Mouse (Mus musculus) retina, adult 2 months (tissue): ENCODE measurements around the gene Sit1.
A peak's percentile ranks its signal among the peaks of the same experiment; 100 is the strongest.
"Not testable (repeated sequence)": the region's sequence is repeated elsewhere in the genome, so short reads cannot be mapped to it uniquely, and the experiment has no call there.

Experiments
- DNase-seq: peaks from one replicate; pipeline ENCODE4 v3.0.0-alpha.2; 2012; ENCODE audit warnings: low read depth, low spot score

Sit1 gene

DNA sequence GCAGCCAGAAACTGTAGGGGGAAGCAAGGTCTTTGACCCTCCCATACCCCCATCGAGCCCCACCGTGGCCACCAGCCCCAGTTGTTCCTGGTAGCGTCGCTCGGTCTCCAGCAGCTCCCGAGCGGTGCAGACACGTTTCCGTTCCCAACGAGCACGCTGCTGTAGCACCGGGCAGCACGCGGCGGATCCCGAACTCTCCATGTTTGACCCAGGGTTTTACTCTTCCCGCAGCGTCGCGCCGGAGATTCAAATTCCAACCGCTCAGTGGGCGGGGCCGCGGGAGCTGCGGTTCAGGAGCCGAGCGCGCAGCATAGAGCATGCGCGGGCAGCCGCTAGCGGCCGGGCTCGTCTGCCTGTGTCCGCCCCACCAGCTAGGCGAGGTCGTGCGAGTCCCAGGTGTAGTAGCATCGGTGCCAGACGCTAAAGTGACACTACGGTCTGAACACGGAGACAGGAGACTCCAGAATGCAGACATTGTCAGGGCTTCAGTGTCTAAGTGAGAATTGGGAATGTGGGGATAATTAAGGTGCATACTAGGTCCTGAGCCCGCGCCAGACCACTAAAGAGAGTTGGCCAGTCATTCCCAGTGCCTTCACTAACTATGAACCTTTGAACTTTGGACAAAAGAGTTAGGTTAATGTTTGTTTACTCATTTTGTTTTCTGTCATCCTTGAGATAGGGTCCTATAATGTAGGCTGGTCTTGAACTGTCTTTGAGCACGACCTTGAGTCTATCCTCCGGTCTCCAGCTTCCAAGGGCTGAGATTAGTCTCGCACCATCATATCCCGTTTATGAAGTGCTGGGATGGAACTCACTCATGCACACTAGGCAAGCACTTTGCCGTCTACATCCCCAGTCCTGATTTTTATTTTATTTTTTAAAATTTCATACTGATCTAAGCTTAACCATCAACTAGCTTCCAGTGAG, 16.1 kb upstream of the Sit1 start, which contains the start of gene Arhgef39:
Gene Arhgef39 (minus strand): TSS at position 289 of the 927 bp plus-strand sequence.
- DNase-seq = no peak

DNA sequence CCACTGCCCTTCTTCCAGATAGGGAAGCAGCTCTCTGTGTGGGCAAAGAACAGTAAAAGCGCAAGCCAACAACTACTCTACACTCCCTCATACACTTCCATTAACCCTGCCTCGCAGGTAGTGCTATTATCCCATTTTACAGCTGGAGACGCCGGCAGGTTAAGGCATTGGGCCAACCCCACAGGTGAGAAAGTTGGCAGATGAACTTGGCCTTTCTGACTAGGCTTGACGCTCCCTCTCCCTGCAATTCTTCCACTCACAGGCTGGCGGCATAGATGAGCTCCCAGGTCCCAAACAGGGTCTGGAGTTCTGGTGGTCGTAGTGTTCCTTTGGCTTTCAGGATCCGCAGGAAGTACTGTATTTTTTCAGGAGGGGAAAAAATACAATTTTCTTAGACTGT, 15.4 kb upstream of the Sit1 start:
- DNase-seq = no peak

DNA sequence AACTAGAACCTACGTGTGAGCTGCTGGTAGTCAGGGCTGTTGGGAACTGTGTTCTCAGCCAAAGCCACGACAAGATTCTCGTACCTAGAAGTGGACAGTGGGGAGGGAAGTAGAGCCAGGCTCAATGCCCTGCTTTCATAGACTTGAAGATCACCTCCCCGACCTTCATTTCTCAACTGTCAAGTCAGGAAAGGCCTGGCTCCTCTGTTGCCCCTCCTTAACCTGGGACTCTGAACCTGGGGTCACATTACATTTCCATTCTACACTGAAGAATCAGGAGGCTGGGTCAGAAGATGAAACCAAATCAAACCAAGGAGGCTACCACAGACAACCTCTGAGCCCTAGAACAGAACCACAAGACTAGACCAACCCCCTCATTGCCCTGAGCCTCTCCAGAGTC, 14.4 kb upstream of the Sit1 start:
- no peak for DNase-seq

DNA sequence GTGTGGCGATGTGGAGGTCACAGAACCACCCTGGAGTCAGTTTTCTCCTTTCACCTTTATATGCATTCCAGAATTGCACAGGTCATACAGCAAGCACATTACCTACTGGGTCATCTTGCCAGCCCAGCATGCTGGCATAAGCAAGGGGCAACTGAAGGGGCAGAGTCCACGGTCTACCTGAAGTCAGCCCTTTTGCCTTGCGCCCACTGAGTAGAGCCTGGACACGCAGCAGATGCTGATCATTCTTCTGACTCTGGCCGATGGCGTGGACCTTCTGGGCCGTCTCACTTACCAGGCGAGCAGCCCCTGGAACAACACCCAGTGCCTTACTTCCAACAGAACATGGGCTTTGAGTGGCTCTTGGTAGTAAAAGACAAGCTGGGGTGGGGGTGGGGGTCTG, 13.9 kb upstream of the Sit1 start:
- no peak for DNase-seq

DNA sequence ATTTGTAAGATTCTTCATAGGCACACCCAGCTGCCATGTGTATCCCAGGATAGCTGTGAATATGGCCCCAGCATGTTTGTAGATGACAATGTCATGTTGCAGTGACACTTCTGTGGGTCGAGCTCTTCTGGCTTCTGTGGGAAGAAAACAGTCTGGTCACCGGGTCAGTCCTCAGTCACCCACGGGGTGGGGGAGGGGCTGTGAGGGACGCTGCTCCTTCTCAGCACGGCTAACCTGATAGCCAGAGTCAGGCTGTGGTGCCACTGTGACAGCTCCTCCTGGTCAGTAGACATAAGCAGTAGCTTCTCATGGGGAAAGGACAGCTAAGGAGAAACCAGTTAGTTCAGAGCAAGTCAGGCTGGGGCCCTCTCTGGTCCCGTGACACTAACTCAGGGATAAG, 13.1 kb upstream of the Sit1 start:
- DNase-seq = no peak

DNA sequence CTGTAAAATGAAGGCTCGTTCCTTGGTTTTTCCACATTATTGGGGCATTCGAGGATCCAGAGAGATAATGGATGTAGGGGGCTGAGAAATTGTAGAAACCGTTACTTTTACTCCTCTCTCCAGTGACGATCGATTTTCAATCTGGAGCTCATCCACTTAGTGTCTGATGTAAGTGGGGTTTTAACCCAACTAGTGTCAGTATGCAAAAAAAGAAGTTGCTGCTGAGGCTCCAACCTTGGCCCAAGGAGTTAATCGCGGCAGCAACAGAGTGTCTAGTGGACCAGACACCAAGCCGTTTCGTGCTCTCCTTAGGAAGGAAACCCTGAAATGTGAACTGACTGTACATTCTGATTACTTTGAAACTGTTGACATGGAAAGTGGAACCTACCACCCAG, 10.3 kb upstream of the Sit1 start:
- no peak for DNase-seq

DNA sequence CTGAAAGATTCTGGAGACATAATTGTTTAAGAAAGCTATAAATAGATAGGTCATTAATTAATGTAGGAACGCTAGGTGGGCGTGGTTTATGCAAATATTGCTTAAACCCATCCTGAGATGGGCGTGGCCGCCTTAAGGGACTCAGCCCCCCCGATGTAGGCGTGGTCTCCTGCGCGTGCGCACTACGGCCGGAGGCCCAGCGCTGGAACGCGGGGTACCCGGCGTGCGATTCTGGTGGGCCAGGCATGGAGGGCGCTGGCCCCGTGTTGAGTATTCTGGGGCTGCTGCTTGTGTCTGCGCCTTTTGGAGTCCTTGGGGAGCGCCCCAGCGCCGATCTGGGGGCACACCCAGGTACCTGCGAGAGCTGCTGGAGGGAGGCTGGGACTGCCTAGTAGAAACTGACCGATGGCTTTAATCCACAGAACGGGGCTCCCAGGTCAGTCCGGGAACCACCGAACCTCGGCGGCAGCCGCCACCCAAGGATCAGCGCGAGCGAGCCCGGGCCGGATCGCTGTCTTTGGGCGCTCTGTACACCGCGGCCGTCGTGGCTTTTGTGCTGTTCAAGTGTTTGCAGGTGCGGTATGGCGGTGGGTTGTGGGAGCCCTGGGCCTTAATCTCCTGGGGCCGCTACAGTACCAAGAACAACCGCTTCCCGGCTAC, 9.8 kb upstream of the Sit1 start:
- DNase-seq = peak; percentile 94

DNA sequence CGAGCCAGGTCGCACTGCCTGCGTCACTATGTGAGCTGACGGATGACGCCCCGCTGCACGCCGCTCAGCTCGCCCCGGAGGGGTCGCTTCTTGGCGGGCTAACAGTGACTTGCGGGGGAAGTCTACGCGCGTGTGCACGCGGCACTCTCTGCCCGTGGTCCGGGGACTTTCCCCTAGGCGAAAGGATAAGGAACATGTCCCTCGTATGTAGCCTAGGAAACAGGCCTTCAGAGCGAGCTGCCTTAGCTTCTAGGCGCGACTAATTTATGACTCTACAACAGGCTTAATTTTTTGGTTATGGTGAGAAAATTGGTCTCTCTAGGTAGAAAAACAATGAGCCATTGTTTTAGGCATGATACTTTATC, 9.3 kb upstream of the Sit1 start, which contains the start of gene Ccdc107:
Gene Ccdc107 (plus strand): TSS at position 80 of the 365 bp plus-strand sequence.
- peak; percentile 90 for DNase-seq

DNA sequence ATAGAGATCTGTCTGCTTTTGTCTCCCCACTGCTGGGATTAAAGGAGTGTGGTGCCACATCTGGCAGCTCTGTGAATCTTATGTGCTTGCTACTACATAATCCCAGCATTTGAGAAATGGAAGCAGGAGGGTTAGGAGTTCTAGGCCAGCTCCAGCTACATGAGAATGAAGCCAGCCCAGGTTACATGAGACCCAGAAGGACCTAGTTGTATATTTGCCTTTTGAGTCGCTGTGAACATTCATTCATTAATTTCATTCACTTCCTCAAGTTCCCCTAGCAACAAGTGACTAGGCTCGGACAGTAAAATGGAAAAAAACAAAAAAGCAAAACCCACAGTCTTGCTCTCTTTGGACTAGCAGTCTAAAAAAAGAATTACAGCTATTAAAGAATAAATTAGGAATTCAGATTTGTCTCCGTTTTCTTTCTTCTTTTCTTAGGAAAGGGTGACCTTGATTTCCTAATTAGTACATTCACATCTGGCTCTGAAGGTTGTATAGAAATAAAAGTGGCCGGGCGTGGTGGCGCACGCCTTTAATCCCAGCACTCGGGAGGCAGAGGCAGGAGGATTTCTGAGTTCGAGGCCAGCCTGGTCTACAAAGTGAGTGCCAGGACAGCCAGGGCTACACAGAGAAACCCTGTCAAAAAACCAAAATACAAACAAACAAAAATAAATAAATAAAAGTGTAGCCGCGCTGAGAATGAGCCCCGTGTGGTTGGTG, 8.7 kb upstream of the Sit1 start:
- no peak for DNase-seq

DNA sequence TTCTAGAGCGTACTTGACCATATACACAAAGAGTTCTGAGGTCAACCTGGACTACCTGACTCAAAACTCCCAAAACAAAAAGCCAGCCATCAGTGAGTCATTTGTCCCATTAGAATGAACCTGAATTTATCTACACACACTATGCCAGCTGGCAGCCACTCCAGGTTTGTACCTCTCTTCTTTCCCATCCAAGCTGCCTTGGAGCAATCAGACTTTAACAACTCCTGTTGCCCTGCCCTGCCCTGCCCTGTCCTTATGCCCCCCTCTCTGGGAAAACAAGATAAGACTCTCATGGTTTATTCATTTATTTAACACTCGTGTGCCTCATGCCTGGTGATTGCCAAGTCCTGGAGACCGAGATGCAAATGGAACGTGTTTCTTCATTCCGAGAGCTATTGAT, 7.3 kb upstream of the Sit1 start:
- no peak for DNase-seq

DNA sequence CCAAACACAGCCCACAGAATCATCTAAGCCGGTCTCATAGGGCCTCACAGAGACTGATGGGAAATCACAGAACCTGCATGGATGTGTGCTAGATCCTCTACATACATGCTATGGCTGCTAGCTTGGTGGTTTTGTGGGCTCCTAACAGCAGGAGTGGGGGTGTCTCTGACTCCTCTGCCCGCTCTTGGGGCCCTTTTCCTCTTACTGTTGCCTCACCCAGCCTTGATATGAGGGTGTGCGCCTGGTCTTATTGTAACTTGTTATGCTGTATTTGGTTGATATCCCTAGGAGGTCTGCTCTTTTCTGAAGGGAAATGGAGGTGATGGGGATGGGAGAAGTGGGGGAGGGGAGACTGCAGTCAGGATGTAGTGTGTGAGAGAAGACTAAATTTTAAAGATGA, 6.1 kb upstream of the Sit1 start:
- DNase-seq = no peak

DNA sequence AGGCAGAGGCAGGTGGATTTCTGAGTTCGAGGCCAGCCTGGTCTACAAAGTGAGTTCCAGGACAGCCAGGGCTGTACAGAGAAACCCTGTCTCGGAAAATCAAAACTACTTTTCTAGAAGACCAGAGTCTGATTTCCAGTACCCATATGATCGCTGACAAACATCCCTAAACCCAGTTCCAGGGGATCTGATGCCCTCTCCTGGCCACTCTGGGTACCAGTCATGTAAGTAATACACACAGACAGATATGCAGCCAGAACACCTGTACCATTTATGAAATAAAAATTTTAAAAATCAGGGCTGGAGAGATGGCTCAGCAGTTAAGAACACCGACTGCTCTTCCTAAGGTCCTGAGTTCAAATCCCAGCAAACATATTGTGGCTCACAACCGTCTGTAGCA, 2.1 kb upstream of the Sit1 start:
- DNase-seq = not testable (repeated sequence)

DNA sequence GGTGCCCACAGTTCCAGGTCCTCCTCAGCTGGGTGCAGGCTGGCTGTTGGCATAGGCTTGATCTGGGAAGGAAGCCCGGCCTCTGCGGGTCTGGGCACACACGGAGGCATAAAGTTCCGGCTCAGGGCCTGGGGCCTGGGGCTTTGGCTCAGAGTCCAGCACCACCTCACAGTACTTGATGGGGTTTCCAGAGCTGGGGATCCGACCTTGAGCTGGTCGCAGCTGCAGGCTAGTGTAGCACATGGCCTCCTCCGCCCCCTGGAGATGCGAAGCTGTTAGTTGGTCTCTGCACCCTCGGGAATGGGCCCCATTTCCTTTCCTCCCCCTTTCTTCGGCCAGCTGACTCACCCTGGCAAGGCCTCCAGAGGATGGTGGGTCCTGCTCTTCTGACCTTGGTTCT, 943 bp downstream of the Sit1 start:
- DNase-seq = no peak

DNA sequence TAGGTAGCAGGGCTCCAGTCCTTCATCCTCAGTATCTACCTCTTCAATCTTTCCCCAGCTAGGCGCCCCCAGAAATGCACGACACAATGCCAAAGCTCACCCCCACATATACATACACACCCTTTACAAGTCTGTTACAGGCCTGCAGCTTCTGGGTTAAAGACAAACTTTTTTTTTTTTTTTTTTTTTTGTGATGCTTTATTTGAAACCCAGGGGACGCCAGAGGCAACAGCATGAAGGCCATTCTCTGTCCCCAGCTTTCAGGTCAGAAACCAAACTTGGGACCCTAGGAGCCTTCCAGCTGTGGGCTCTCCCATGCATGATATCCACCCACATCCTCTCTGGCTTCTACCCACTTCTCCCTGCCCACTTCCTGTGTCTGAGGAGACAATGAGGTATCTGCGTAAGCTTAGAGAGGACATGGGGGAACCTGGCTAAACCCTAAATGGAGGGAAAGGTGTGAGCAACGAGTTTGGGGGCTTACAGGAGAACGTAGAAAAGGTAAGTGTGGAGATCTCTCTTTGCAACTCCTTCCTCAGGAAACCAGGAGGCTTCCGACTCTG, 1.6 kb downstream of the Sit1 start:
- no peak for DNase-seq

DNA sequence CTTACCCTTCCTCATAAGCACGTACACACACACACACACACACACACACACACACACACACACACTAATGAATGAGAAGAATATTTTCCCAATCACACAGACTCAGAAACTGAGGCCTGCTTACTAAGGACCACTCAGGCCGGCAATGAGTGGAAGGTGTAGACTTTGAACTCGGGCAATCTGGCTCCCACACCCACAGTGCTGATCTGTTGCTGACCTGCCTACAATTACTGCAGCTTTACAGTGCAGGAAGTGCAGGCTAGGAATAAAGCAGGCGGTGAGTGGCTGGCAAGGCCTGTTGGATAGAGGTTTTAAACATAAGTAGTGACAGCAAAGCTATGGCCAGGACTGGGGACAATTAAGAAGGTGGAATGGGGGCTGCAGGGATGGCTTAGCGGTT, 2.5 kb downstream of the Sit1 start:
- no peak for DNase-seq

DNA sequence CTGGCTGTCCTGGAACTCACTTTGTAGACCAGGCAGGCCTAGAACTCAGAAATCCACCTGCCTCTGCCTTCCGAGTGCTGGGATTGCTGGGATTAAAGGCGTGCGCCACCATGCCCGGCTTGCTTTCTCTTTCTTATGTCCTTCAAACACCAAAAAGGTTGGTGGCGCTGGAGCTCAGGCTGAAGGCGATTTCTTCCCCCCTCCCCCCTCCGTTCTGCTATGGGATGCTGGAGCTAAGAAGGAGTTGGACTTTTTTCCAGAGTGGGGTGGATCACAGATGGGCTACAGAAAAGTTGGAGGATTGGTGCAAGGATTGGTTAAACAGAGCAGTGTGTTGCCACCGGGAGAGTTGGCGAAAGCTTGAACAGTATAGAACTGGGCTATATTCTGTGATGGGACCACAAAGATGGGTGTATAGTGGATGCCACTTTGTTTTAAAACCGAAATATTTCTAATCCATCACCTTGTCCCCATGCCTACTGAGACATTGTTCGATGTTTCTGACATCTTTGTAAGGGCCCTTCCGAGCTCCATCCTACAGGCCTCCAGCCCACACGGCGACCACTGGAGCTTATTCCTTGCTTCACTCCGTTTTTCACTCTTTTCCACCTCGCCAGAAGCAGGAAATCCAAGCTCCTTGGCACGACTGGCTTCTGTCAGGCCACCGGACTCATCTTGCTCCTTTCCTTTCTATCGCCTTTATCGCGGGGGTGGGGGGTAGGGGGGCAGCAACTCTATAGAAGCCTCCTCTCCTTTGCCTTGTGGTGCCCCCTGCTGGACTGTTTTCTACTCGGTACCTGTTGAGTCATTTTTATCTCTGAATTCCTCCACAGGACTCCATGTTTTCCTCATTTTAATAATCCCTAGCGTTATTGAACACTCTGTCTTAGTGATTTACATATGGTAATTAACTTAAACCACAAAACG, 4.4 kb downstream of the Sit1 start:
- no peak for DNase-seq

DNA sequence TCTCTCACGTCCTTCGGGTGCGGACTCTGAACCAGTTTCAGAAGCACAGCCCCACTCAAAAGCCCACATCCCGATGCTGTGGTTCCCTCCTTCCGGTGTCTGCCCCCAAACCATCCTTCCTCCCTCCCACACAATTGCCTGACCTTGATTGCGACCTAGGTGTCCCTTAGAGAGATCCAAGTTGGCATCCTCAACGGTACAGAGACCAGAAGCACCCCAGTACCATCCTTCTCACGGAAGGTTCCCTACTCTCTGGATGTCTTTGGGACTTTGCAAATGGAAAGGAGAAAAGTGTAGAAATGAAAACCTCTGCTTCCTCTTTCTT, 5.0 kb downstream of the Sit1 start:
- no peak for DNase-seq

DNA sequence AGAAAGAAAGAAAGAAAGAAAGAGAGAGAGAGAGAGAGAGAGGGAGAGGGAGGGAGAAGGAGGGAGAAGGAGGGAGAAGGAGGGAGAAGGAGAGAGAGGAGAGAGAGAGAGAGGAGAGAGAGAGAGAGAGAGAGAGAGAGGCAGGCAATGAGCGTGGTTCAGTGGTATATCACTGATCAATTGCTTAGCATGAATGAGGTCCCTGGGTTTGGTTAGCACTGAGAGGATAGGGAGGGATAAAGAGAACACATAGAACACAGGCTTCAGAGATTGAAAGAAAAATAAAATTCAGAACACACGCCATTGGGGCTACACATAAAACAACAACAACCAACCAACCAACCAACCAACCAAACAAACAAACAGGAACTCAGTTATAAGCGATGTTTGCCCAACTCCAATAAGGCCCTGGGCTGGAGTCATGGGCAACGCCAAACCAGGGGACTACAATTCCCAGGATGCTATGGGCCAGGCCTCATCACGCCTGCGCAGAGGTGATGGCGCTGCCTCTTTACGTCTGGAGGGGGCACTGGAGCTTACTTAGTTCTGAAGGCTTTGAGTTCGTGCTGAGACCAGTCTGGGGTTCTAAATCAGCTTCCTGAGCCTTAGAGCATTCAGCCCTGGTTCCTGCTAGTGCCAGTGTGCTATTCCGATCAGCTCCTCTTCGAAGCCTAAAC, 5.5 kb downstream of the Sit1 start:
- DNase-seq = peak; percentile 73

DNA sequence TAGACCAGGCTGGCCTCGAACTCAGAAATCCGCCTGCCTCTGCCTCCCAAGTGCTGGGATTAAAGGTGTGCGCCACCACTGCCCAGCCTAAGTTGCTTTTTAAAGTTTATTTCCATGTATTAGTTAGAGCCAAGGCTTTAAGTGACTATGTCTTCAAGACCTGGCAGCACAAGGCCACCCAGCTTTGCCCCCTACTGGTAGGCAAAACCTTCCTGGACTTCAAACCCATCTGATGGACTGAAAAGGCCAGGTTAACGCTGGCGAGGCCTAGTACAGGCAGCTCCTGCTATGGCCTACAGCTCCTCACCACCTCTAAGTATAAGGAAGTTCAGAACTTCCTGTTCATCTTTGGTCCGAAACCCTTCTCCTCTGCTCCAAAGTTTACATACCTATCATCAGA, 6.9 kb downstream of the Sit1 start:
- DNase-seq = no peak

DNA sequence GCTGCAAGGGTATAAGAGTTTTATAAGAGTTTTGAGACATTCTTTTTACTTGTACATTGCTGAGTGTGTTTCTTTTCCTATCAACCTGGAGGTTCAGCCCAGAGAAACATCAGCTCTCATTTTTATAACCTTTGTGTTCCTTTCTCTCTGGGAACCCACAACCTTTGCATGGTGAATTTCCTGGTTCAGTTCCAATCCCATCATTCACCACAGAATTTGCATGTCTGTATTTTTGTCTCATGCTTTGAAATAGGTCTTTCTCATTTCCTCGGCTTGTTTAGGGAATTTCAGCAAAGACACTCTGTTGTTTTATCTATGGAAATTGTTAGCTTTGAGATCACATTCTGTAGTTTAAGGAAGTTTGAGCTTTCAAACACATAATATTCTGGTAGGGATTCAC, 9.9 kb downstream of the Sit1 start:
- no peak for DNase-seq

DNA sequence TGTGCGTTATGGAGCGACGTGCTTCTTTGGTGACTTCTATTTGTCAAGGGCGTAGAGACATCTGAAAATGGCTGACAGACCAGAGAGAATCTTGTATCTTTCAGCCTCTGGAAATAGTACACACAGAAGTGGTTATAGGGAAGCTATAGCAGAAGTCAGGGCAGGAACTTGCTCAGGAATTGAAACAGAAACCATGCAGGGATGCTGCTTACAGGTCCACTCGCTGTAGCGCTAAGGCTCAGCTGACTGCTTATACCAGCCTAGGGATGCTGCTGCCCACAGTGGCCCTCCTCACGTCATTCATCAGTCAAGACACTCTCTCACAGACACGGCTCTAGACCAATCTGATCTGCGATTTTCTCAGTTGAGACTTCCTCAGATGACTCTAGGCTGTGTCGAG, 13.2 kb downstream of the Sit1 start:
- DNase-seq = no peak
